Mouse (Mus musculus) megakaryocyte, embryonic 14.5 days (primary cell): ENCODE data around the gene Cyb5r3.

ENCODE experiments used
- FLI1 ChIP-seq: IDR thresholded peaks from 2 replicates; pipeline ENCODE4 v1.6.1; 2012; ENCODE audit warnings: low read length, inconsistent platforms, mixed read lengths
- GATA1 ChIP-seq: IDR thresholded peaks from 3 replicates; pipeline ENCODE4 v1.6.1; 2012; ENCODE audit warnings: mixed read lengths, low read length, inconsistent platforms, borderline replicate concordance

- no peak for TF ChIP-seq GATA1
- no peak for TF ChIP-seq FLI1
These were observed 32.5 kb upstream of the Cyb5r3 start for GRCm38 (mm10) chr15:83204731-83205451.
